Mouse (Mus musculus) activated CD4-positive, CD25-positive, alpha-beta regulatory T cell, adult 4 months (primary cell): Measurements from ENCODE around the gene Cmtm8. TPM values are rescaled to one million over a fixed set of nuclear protein-coding genes. Genes with fewer than 3 reads are reported as not detected.

Experiments used
- ATAC-seq: one replicate; pipeline ENCODE4 v1.8.0; 2017
- polyA plus RNA-seq, 2 experiments: library from polyadenylated mRNA; unstranded; fragments of 100-300 nt; shearing (Covaris generic); gene quantifications; one replicate each; pipeline ENCODE4 v1.2.1; 2017

The Cmtm8 gene
- polyA plus RNA-seq, 2 experiments from 2014 or later: not detected

GRCm38 (mm10) chr9:114821548-114822289 lies 22.2 kb downstream of the Cmtm8 start:
- ATAC-seq: no peak

- ATAC-seq: no peak
These were observed 25.0 kb downstream of the Cmtm8 start for GRCm38 (mm10) chr9:114818918-114819317.

- ATAC-seq: no peak
These were observed 26.9 kb downstream of the Cmtm8 start for GRCm38 (mm10) chr9:114817012-114817411.

GRCm38 (mm10) chr9:114816121-114816520 lies 27.8 kb downstream of the Cmtm8 start:
- no peak for ATAC-seq

GRCm38 (mm10) chr9:114815315-114815714 lies 28.6 kb downstream of the Cmtm8 start:
- ATAC-seq: peak; percentile 68

- no peak for ATAC-seq
These were observed 32.0 kb downstream of the Cmtm8 start for GRCm38 (mm10) chr9:114812001-114812400.

GRCm38 (mm10) chr9:114810837-114811236 lies 33.1 kb downstream of the Cmtm8 start:
- ATAC-seq: no peak

GRCm38 (mm10) chr9:114808671-114809070 lies 35.3 kb downstream of the Cmtm8 start:
- ATAC-seq: no peak

GRCm38 (mm10) chr9:114807261-114807660 lies 36.7 kb downstream of the Cmtm8 start:
- no peak for ATAC-seq

GRCm38 (mm10) chr9:114805151-114805671 lies 38.7 kb downstream of the Cmtm8 start:
- no peak for ATAC-seq

GRCm38 (mm10) chr9:114802191-114802590 lies 41.8 kb downstream of the Cmtm8 start:
- ATAC-seq: no peak

- ATAC-seq: no peak
These were observed 42.7 kb downstream of the Cmtm8 start for GRCm38 (mm10) chr9:114801301-114801700.

- ATAC-seq: no peak
These were observed 44.4 kb downstream of the Cmtm8 start for GRCm38 (mm10) chr9:114799498-114800107.

GRCm38 (mm10) chr9:114798845-114799244 lies 45.1 kb downstream of the Cmtm8 start:
- no peak for ATAC-seq

- ATAC-seq: peak; percentile 63
These were observed 46.5 kb downstream of the Cmtm8 start for GRCm38 (mm10) chr9:114797329-114798004.

- no peak for ATAC-seq
These were observed 47.4 kb downstream of the Cmtm8 start for GRCm38 (mm10) chr9:114796473-114797050.

GRCm38 (mm10) chr9:114794491-114794890 lies 49.5 kb downstream of the Cmtm8 start:
- ATAC-seq: no peak

- no peak for ATAC-seq
These were observed 50.1 kb downstream of the Cmtm8 start for GRCm38 (mm10) chr9:114793764-114794295.

GRCm38 (mm10) chr9:114789989-114790388 lies 54.0 kb downstream of the Cmtm8 start:
- no peak for ATAC-seq

- no peak for ATAC-seq
These were observed 54.4 kb downstream of the Cmtm8 start for GRCm38 (mm10) chr9:114789557-114789956.

GRCm38 (mm10) chr9:114788697-114789096 lies 55.3 kb downstream of the Cmtm8 start:
- no peak for ATAC-seq

- ATAC-seq: peak; percentile 72
These were observed 56.2 kb downstream of the Cmtm8 start for GRCm38 (mm10) chr9:114787716-114788115.

- no peak for ATAC-seq
These were observed 56.8 kb downstream of the Cmtm8 start for GRCm38 (mm10) chr9:114787134-114787533.
